Mouse (Mus musculus) CH12.LX (cell line): ENCODE data around the gene Gm10663. TPM values are rescaled to one million over a fixed set of nuclear protein-coding genes. Genes with fewer than 3 reads are reported as not detected.

ENCODE experiments used
- DNase-seq: peaks from one replicate; pipeline ENCODE4 v3.0.0-alpha.2; 2013; ENCODE audit errors: extremely low read depth
- H3K27ac ChIP-seq: 2 replicates; pipeline ENCODE4 v1.5.1; 2012; ENCODE audit warnings: low read depth, mild to moderate bottlenecking, control low read depth, moderate library complexity; ENCODE audit not compliant: insufficient read depth
- H3K27me3 ChIP-seq: replicated peaks from 2 replicates; pipeline ENCODE3; 2012; ENCODE audit warnings: inconsistent platforms
- H3K36me3 ChIP-seq, 2 experiments: replicated peaks in 1 of 2; 2 replicates each; pipeline versions ENCODE3 to v1.6.1; 2012; ENCODE audit warnings: inconsistent platforms in 1 of 2, low read length in 1 of 2, mild to moderate bottlenecking in 1 of 2, mixed read lengths in 1 of 2, moderate library complexity in 1 of 2; ENCODE audit not compliant: control insufficient read depth in 1 of 2, insufficient read depth in 1 of 2
- H3K4me1 ChIP-seq, 2 experiments: 2 replicates each; pipeline ENCODE4 v1.6.1; 2012; ENCODE audit warnings: inconsistent platforms in 1 of 2, moderate library complexity in 1 of 2; ENCODE audit not compliant: insufficient read depth in 2 of 2, control insufficient read depth in 1 of 2
- H3K4me2 ChIP-seq: 2 replicates; pipeline ENCODE4 v1.6.1; 2012; ENCODE audit warnings: low read depth, mild to moderate bottlenecking, control low read depth; ENCODE audit not compliant: poor library complexity, insufficient read depth, severe bottlenecking
- H3K4me3 ChIP-seq, 3 experiments: fragments of 150-350 bp in 1 of 3; sonication (generic) in 1 of 3; replicated peaks in 1 of 3; 2 replicates each; pipeline versions ENCODE3 to v1.5.1; 2011 to 2012; ENCODE audit warnings: low read depth in 2 of 3, low read length in 2 of 3, mild to moderate bottlenecking in 2 of 3, moderate library complexity in 2 of 3, control low read depth in 1 of 3, improper control_type of control experiment in 1 of 3, inconsistent platforms in 1 of 3, mixed read lengths in 1 of 3; ENCODE audit not compliant: poor library complexity in 1 of 3
- H3K79me2 ChIP-seq: replicated peaks from 2 replicates; pipeline ENCODE4 v1.6.1; 2012; ENCODE audit warnings: mild to moderate bottlenecking, moderate library complexity; ENCODE audit not compliant: control insufficient read depth, poor library complexity, insufficient read depth, severe bottlenecking; ENCODE audit errors: extremely low read depth
- H3K9ac ChIP-seq: 2 replicates; pipeline ENCODE4 v1.6.1; 2012; ENCODE audit warnings: low read depth, mild to moderate bottlenecking, control low read depth, moderate library complexity; ENCODE audit not compliant: insufficient read depth
- H3K9me3 ChIP-seq: replicated peaks from 2 replicates; pipeline ENCODE3; 2012; ENCODE audit warnings: low read length, inconsistent platforms, mixed read lengths
- BHLHE40 ChIP-seq: IDR thresholded peaks from 2 replicates; pipeline ENCODE4 v1.6.1; 2011; ENCODE audit warnings: mild to moderate bottlenecking, low read depth, low read length, improper control_type of control experiment
- CHD1 ChIP-seq: IDR thresholded peaks from 2 replicates; pipeline ENCODE4 v1.6.1; 2012; ENCODE audit warnings: low read depth, low read length, improper control_type of control experiment, inconsistent platforms
- CTCF ChIP-seq, 2 experiments: IDR thresholded peaks in 1 of 2; conservative IDR thresholded peaks in 1 of 2; 2 replicates each; pipeline ENCODE4 v1.5.1; 2011 to 2012; ENCODE audit warnings: low read depth in 2 of 2, low read length in 2 of 2, improper control_type of control experiment in 1 of 2, inconsistent platforms in 1 of 2, mild to moderate bottlenecking in 1 of 2, moderate library complexity in 1 of 2
- E2F4 ChIP-seq: IDR thresholded peaks from 2 replicates; pipeline ENCODE4 v1.6.1; 2011; ENCODE audit warnings: low read depth, low read length, improper control_type of control experiment; ENCODE audit not compliant: insufficient replicate concordance
- ELF1 ChIP-seq: IDR thresholded peaks from 2 replicates; pipeline ENCODE4 v1.6.1; 2014; ENCODE audit warnings: low read depth, mild to moderate bottlenecking, inconsistent platforms, low read length, improper control_type of control experiment
- ETS1 ChIP-seq: conservative IDR thresholded peaks from 2 replicates; pipeline ENCODE4 v1.6.1; 2012; ENCODE audit warnings: low read depth, mild to moderate bottlenecking, inconsistent platforms, low read length, improper control_type of control experiment, moderate library complexity
- HCFC1 ChIP-seq: IDR thresholded peaks from 2 replicates; pipeline ENCODE4 v1.6.1; 2012; ENCODE audit warnings: low read depth, mild to moderate bottlenecking, inconsistent platforms, low read length, improper control_type of control experiment
- IRF4 ChIP-seq: IDR thresholded peaks from 2 replicates; pipeline ENCODE4 v1.6.1; 2014; ENCODE audit warnings: low read depth, mild to moderate bottlenecking, inconsistent platforms, low read length, improper control_type of control experiment
- JUND ChIP-seq: conservative IDR thresholded peaks from 2 replicates; pipeline ENCODE4 v1.6.1; 2011; ENCODE audit warnings: low read depth, low read length, improper control_type of control experiment
- KAT2A ChIP-seq: IDR thresholded peaks from 2 replicates; pipeline ENCODE4 v1.6.1; 2012; ENCODE audit warnings: low read length, improper control_type of control experiment, inconsistent platforms; ENCODE audit not compliant: insufficient replicate concordance
- MYC ChIP-seq: IDR thresholded peaks from 2 replicates; pipeline ENCODE4 v1.6.1; 2011; ENCODE audit warnings: low read depth, mild to moderate bottlenecking, improper control_type of control experiment, low read length
- NRF1 ChIP-seq: IDR thresholded peaks from 2 replicates; pipeline ENCODE4 v1.6.1; 2014; ENCODE audit warnings: low read depth, mild to moderate bottlenecking, inconsistent platforms, low read length, improper control_type of control experiment, moderate library complexity
- PAX5 ChIP-seq: IDR thresholded peaks from 2 replicates; pipeline ENCODE4 v1.6.1; 2012; ENCODE audit warnings: low read length, inconsistent platforms, mixed read lengths
- POLR2A ChIP-seq: IDR thresholded peaks from 2 replicates; pipeline ENCODE4 v1.6.1; 2011; ENCODE audit warnings: low read depth, mild to moderate bottlenecking, improper control_type of control experiment, low read length
- RAD21 ChIP-seq: IDR thresholded peaks from 2 replicates; pipeline ENCODE4 v1.6.1; 2011; ENCODE audit warnings: low read depth, mild to moderate bottlenecking, low read length, improper control_type of control experiment, moderate library complexity
- RCOR1 ChIP-seq: conservative IDR thresholded peaks from 2 replicates; pipeline ENCODE4 v1.6.1; 2012; ENCODE audit warnings: low read depth, mild to moderate bottlenecking, inconsistent platforms, low read length, improper control_type of control experiment
- SIN3A ChIP-seq: IDR thresholded peaks from 2 replicates; pipeline ENCODE4 v1.6.1; 2012; ENCODE audit warnings: low read length, improper control_type of control experiment, inconsistent platforms
- SMC3 ChIP-seq: IDR thresholded peaks from 2 replicates; pipeline ENCODE4 v1.6.1; 2011; ENCODE audit warnings: low read depth, low read length, improper control_type of control experiment
- UBTF ChIP-seq: IDR thresholded peaks from 2 replicates; pipeline ENCODE4 v1.6.1; 2012; ENCODE audit warnings: low read depth, mild to moderate bottlenecking, inconsistent platforms, low read length, improper control_type of control experiment, moderate library complexity
- dilution Hi-C: fragments of 300-500 bp; cut with MboI; formaldehyde crosslinking; loops from 2 replicates; pipeline ENCODE4 v1.14.3; 2020; ENCODE audit warnings: low sequenced_read_pairs; ENCODE audit not compliant: extremely low pct_unique_long_range_greater_than_20kb, extremely low pct_ligation_motif_present
- in situ Hi-C: fragments of 300-500 bp; cut with MboI; formaldehyde crosslinking; loops from 3 replicates; pipeline ENCODE4 v1.14.3; 2019; ENCODE audit warnings: low sequenced_read_pairs, low pct_ligation_motif_present, low pct_unique_long_range_greater_than_20kb, mixed read lengths
- polyA plus RNA-seq: library from polyadenylated mRNA; unstranded; fragments of >175 nt; gene quantifications from 2 replicates; pipeline ENCODE4 v1.2.1, GENCODE M21; 2012; ENCODE audit warnings: low read depth; ENCODE audit not compliant: insufficient read length
- total RNA-seq, 2 experiments: library from RNA; depleted of rRNA; stranded (reverse); fragments of 300-350 nt in 1 of 2; fragments of >200 nt in 1 of 2; gene quantifications; 2 replicates each; pipeline ENCODE4 v1.2.3; 2012 to 2014

Gene Gm10663
- total and polyA plus RNA-seq, 3 experiments = not detected

DNA sequence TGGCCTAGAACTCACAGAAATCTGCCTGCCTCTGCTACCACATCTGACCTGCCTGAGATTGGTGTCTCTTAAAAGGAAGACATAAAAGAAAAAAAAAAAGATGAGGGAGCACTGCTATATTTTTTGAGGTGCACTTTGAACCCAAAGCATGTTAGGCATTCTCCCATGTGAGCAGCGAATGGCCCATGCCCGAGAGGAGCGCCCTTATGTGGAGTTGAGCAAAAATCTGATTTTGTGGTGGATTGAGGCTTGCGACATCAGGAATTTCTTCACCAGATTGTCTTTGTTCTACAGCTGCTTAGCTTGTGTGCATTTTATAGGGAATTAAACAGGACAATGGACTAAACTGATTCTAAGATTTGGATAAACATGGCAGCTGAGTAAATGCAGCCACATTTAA lies 27.6 kb upstream of the Gm10663 start:
- in situ Hi-C loops = no loop called here
- no peaks in the 10 kb centered on the region for H3K4me1 ChIP-seq
- TF ChIP-seq POLR2A (no peak), PAX5 (no peak)
- H3K9ac ChIP-seq = no peak overlapping the region
- no peak overlapping the region for H3K27ac ChIP-seq
- dilution Hi-C loops = no loop called here
- no peaks in the 10 kb centered on the region for H3K9me3 ChIP-seq
- H3K36me3 ChIP-seq = no peaks in the 10 kb centered on the region
- no peak for DNase-seq
- no peaks in the 10 kb centered on the region for H3K27me3 ChIP-seq
- H3K4me3 ChIP-seq = no peak overlapping the region
- H3K79me2 ChIP-seq = no peaks in the 10 kb centered on the region
- H3K4me2 ChIP-seq = no peak overlapping the region

DNA sequence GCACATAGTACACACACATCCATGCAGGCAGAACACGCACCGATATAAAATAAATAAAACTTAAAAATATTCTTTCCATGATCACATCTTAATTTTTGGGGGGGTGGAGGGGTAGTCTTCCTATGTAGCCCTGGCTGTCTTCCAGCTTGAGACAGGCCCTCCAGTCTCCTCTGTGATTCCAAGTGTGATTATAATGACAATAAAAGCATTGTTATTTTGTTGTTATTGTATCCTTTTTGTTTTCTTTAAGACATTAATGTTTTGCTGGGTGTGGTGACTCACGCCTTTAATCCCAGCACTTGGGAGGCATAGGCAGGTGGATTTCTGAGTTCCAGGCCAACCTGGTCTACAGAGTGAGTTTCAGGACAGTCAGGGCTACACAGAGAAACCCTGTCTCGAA lies 27.0 kb upstream of the Gm10663 start:
- in situ Hi-C loops (no loop called here), dilution Hi-C loops (no loop called here)
- Histone ChIP-seq H3K4me2 (no peak overlapping the region), H3K9ac (no peak overlapping the region), H3K27me3 (no peaks in the 10 kb centered on the region), H3K4me3 (no peak overlapping the region), H3K9me3 (no peaks in the 10 kb centered on the region), H3K36me3 (no peaks in the 10 kb centered on the region), H3K4me1 (no peaks in the 10 kb centered on the region), H3K27ac (no peak overlapping the region), H3K79me2 (no peaks in the 10 kb centered on the region)
- no peak for DNase-seq
- TF ChIP-seq UBTF (no peak), ETS1 (no peak), RCOR1 (no peak), KAT2A (no peak), JUND (no peak), IRF4 (no peak), E2F4 (no peak), SIN3A (no peak), CTCF (conservative IDR thresholded peaks at IDR 0.05 in 1 of 2, IDR thresholded peaks at IDR 0.05 in 1 of 2; ENCODE audit: low read depth in 2 of 2, low read length in 2 of 2) (no peak), RAD21 (no peak), CHD1 (no peak), HCFC1 (no peak), BHLHE40 (no peak), ELF1 (no peak), SMC3 (no peak)

DNA sequence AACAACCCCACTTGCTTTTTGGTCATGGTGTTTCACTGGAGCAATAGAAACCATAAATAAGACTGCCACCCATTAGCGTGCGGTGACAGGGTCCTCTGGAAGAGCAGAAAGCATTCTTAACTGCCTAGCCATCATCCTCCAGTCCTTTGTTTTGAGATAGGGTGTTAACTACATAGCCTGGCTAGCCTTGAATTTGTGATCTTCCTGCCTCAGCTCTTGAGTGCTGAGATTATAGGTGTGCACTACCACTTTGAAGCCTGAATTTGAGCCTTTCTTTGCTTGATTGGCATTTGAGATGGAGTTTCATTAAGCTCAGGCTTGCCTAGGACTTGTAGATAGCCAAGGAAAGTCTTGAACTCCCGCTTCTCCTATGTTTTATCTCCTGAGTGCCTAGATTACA lies 21.3 kb upstream of the Gm10663 start:
- Histone ChIP-seq H3K79me2 (no peaks in the 10 kb centered on the region), H3K27me3 (no peaks in the 10 kb centered on the region), H3K36me3 (no peaks in the 10 kb centered on the region), H3K4me3 (no peak overlapping the region), H3K27ac (no peak overlapping the region), H3K4me2 (no peak overlapping the region), H3K9ac (no peak overlapping the region), H3K9me3 (no peaks in the 10 kb centered on the region), H3K4me1 (no peaks in the 10 kb centered on the region)
- TF ChIP-seq NRF1 (no peak), POLR2A (no peak), MYC (no peak), JUND (no peak)
- in situ Hi-C loops (no loop called here), dilution Hi-C loops (no loop called here)
- no peak for DNase-seq
